Mouse (Mus musculus) stomach, embryonic 16.5 days (tissue): ENCODE measurements at regions not wholly inside any gene's neighbourhood (a gene's known extent, or its start where the extent isn't known, plus 50 kb on each side); places are given as distances from the start of the nearest gene placed in this dataset.

Source experiments
- ATAC-seq: fragments of 200-750 bp; cut with Nextera tagmentation; 2 replicates; pipeline ENCODE4 v1.8.0; 2017; ENCODE audit warnings: moderate number of reproducible peaks, moderate TSS enrichment; ENCODE audit not compliant: insufficient read depth, low FRiP score
- H3K27ac ChIP-seq: fragments of 300-500 bp; sonication (generic); 2 replicates; pipeline ENCODE4 v1.5.1; 2014; ENCODE audit warnings: low read length
- H3K27me3 ChIP-seq: fragments of 300-500 bp; sonication (generic); 2 replicates; pipeline ENCODE4 v1.6.1; 2014; ENCODE audit warnings: low read length, control low read depth, mixed read lengths; ENCODE audit not compliant: control insufficient read depth, insufficient read depth
- H3K36me3 ChIP-seq: fragments of 300-500 bp; sonication (generic); 2 replicates; pipeline ENCODE4 v1.6.1; 2014; ENCODE audit warnings: low read length; ENCODE audit not compliant: control insufficient read depth, insufficient read depth
- H3K4me1 ChIP-seq: fragments of 300-500 bp; sonication (generic); 2 replicates; pipeline ENCODE4 v1.6.1; 2014; ENCODE audit warnings: low read length, control low read depth, mixed read lengths; ENCODE audit not compliant: control insufficient read depth, insufficient read depth
- H3K4me2 ChIP-seq: fragments of 300-500 bp; sonication (generic); 2 replicates; pipeline ENCODE4 v1.6.1; 2014; ENCODE audit warnings: low read depth, low read length, mixed read lengths
- H3K4me3 ChIP-seq: fragments of 300-500 bp; sonication (generic); replicated peaks from 2 replicates; pipeline ENCODE4 v1.5.1; 2014; ENCODE audit warnings: mild to moderate bottlenecking, low read length
- H3K9ac ChIP-seq: fragments of 300-500 bp; sonication (generic); 2 replicates; pipeline ENCODE4 v1.6.1; 2014; ENCODE audit warnings: low read length
- H3K9me3 ChIP-seq: fragments of 300-500 bp; sonication (generic); replicated peaks from 2 replicates; pipeline ENCODE4 v1.6.1; 2016; ENCODE audit warnings: low read length, control low read depth; ENCODE audit not compliant: control insufficient read depth
- WGBS: fragments of 180-500 bp; shearing (Covaris S2); extraction: QIAGEN DNeasy Blood & Tissue Kit; methylation state at CpG from one replicate; pipeline ENCODE4 v1.1.7; 2014; 5-methylcytosine and 5-hydroxymethylcytosine counted together

- H3K4me1 ChIP-seq, result no peaks in the 10 kb centered on the region
- peak overlapping the region; percentile 40 for H3K4me2 ChIP-seq
- no peaks in the 10 kb centered on the region for H3K36me3 ChIP-seq
- H3K9ac ChIP-seq, result no peak overlapping the region
- WGBS, result 11% methylated on average over 9 of the region's 9 CpGs
- no peak overlapping the region for H3K27ac ChIP-seq
- peak overlapping the region; percentile 14; the same call in 1 of the 2 replicates for H3K4me3 ChIP-seq
- H3K9me3 ChIP-seq, result no peaks in the 10 kb centered on the region
- ATAC-seq, result peak; percentile 40; the same call in 1 of the 2 replicates
- no peaks in the 10 kb centered on the region for H3K27me3 ChIP-seq
These were observed 885.1 kb upstream of the Pou3f3 start for GRCm38 (mm10) chr1:41810318-41810964.

GRCm38 (mm10) chr1:41811130-41811529, 884.4 kb upstream of the Pou3f3 start:
- H3K27ac ChIP-seq, result no peak overlapping the region
- no peaks in the 10 kb centered on the region for H3K9me3 ChIP-seq
- H3K27me3 ChIP-seq, result no peaks in the 10 kb centered on the region
- no peaks in the 10 kb centered on the region for H3K36me3 ChIP-seq
- H3K9ac ChIP-seq, result no peak overlapping the region
- H3K4me2 ChIP-seq, result no peak overlapping the region
- no peak overlapping the region for H3K4me3 ChIP-seq
- ATAC-seq, result no peak
- no peaks in the 10 kb centered on the region for H3K4me1 ChIP-seq
- WGBS, result 65% methylated on average over 3 of the region's 3 CpGs

GRCm38 (mm10) chr1:41812071-41812470, 883.5 kb upstream of the Pou3f3 start:
- Histone ChIP-seq H3K27me3 (no peaks in the 10 kb centered on the region), H3K36me3 (no peaks in the 10 kb centered on the region), H3K9me3 (no peaks in the 10 kb centered on the region), H3K4me2 (no peak overlapping the region), H3K4me1 (no peaks in the 10 kb centered on the region), H3K27ac (no peak overlapping the region), H3K9ac (no peak overlapping the region), H3K4me3 (no peak overlapping the region)
- 69% methylated on average over 7 of the region's 7 CpGs for whole genome bisulfite sequencing
- no peak for ATAC-seq

GRCm38 (mm10) chr1:41814032-41815005, 881.2 kb upstream of the Pou3f3 start:
- Histone ChIP-seq H3K4me2 (no peak overlapping the region), H3K27ac (no peak overlapping the region), H3K9me3 (no peaks in the 10 kb centered on the region), H3K9ac (no peak overlapping the region), H3K4me1 (no peaks in the 10 kb centered on the region), H3K4me3 (no peak overlapping the region), H3K36me3 (no peaks in the 10 kb centered on the region), H3K27me3 (no peaks in the 10 kb centered on the region)
- WGBS, result 81% methylated on average over 10 of the region's 10 CpGs
- ATAC-seq, result no peak

- Histone ChIP-seq H3K27me3 (no peaks in the 10 kb centered on the region), H3K4me3 (no peak overlapping the region), H3K9me3 (no peaks in the 10 kb centered on the region), H3K4me1 (no peaks in the 10 kb centered on the region), H3K4me2 (no peak overlapping the region), H3K27ac (no peak overlapping the region), H3K36me3 (no peaks in the 10 kb centered on the region), H3K9ac (no peak overlapping the region)
- 79% methylated on average over 4 of the region's 4 CpGs for WGBS
- ATAC-seq, result no peak
These were observed 880.5 kb upstream of the Pou3f3 start for GRCm38 (mm10) chr1:41815021-41815420.

GRCm38 (mm10) chr1:41822742-41823141, 872.8 kb upstream of the Pou3f3 start:
- no peak for ATAC-seq
- H3K27ac ChIP-seq, result no peak overlapping the region
- H3K4me2 ChIP-seq, result no peak overlapping the region
- no peaks in the 10 kb centered on the region for H3K9me3 ChIP-seq
- WGBS, result 83% methylated on average over 5 of the region's 5 CpGs
- no peaks in the 10 kb centered on the region for H3K27me3 ChIP-seq
- H3K4me3 ChIP-seq, result no peak overlapping the region
- H3K4me1 ChIP-seq, result no peaks in the 10 kb centered on the region
- no peaks in the 10 kb centered on the region for H3K36me3 ChIP-seq
- H3K9ac ChIP-seq, result no peak overlapping the region

GRCm38 (mm10) chr1:41825223-41825622, 870.3 kb upstream of the Pou3f3 start:
- H3K4me2 ChIP-seq, result no peak overlapping the region
- no peak overlapping the region for H3K9ac ChIP-seq
- no peak overlapping the region for H3K4me3 ChIP-seq
- H3K27ac ChIP-seq, result no peak overlapping the region
- no peaks in the 10 kb centered on the region for H3K27me3 ChIP-seq
- WGBS, result 80% methylated on average over 4 of the region's 4 CpGs
- no peaks in the 10 kb centered on the region for H3K36me3 ChIP-seq
- H3K4me1 ChIP-seq, result no peaks in the 10 kb centered on the region
- H3K9me3 ChIP-seq, result no peaks in the 10 kb centered on the region
- ATAC-seq, result no peak

- H3K27me3 ChIP-seq, result no peaks in the 10 kb centered on the region
- H3K4me2 ChIP-seq, result no peak overlapping the region
- H3K9me3 ChIP-seq, result no peaks in the 10 kb centered on the region
- 55% methylated on average over 2 of the region's 2 CpGs for WGBS
- no peak overlapping the region for H3K9ac ChIP-seq
- no peaks in the 10 kb centered on the region for H3K4me1 ChIP-seq
- H3K27ac ChIP-seq, result no peak overlapping the region
- no peak for ATAC-seq
- no peaks in the 10 kb centered on the region for H3K36me3 ChIP-seq
- H3K4me3 ChIP-seq, result no peak overlapping the region
These were observed 863.9 kb upstream of the Pou3f3 start for GRCm38 (mm10) chr1:41831641-41832040.
